Mouse (Mus musculus) forebrain, embryonic 15.5 days (tissue): ENCODE measurements around the gene Megf6. TPM values are rescaled to one million over a fixed set of nuclear protein-coding genes. Genes with fewer than 3 reads are reported as not detected.
A peak's percentile ranks its signal among the peaks of the same experiment; 100 is the strongest.

ENCODE experiments used
- ATAC-seq: fragments of 200-750 bp; cut with Nextera tagmentation; replicated peaks from 2 replicates; pipeline ENCODE4 v1.8.0; 2017; ENCODE audit warnings: mild to moderate bottlenecking, moderate TSS enrichment, moderate library complexity
- H3K27ac ChIP-seq: fragments of 300-500 bp; sonication (generic); replicated peaks from 2 replicates; pipeline ENCODE4 v1.5.1; 2015; ENCODE audit warnings: mild to moderate bottlenecking, inconsistent platforms
- H3K27me3 ChIP-seq: fragments of 300-500 bp; sonication (generic); 2 replicates; pipeline ENCODE4 v1.6.1; 2015; ENCODE audit warnings: inconsistent platforms
- H3K36me3 ChIP-seq: fragments of 300-500 bp; sonication (generic); 2 replicates; pipeline ENCODE4 v1.6.1; 2015; ENCODE audit warnings: mild to moderate bottlenecking, inconsistent platforms
- H3K4me1 ChIP-seq: fragments of 300-500 bp; sonication (generic); 2 replicates; pipeline ENCODE4 v1.6.1; 2015; ENCODE audit warnings: inconsistent platforms
- H3K4me2 ChIP-seq: fragments of 300-500 bp; sonication (generic); replicated peaks from 2 replicates; pipeline ENCODE4 v1.6.1; 2015; ENCODE audit warnings: mild to moderate bottlenecking, inconsistent platforms
- H3K4me3 ChIP-seq: fragments of 300-500 bp; sonication (generic); 2 replicates; pipeline ENCODE4 v1.5.1; 2015; ENCODE audit warnings: mild to moderate bottlenecking, inconsistent platforms
- H3K9ac ChIP-seq: fragments of 300-500 bp; sonication (generic); replicated peaks from 2 replicates; pipeline ENCODE4 v1.6.1; 2015; ENCODE audit warnings: mild to moderate bottlenecking, inconsistent platforms
- H3K9me3 ChIP-seq: fragments of 300-500 bp; sonication (generic); 2 replicates; pipeline ENCODE4 v1.6.1; 2016; ENCODE audit warnings: inconsistent platforms
- WGBS: fragments of 180-500 bp; shearing (Covaris S2); methylation state at CpG from one replicate; pipeline ENCODE4 v1.1.7; 2015; ENCODE audit warnings: mixed read lengths; 5-methylcytosine and 5-hydroxymethylcytosine counted together
- polyA plus RNA-seq: library from polyadenylated mRNA; unstranded; fragments of >200 nt; fragmentation: Nextera tagmentation; extraction: Ambion mirVana; gene quantifications from 2 replicates; pipeline ENCODE4 v1.2.1, GENCODE M21; 2015

Gene Megf6
- polyA plus RNA-seq, 1 experiment from 2014 or later: 6.4 TPM

DNA sequence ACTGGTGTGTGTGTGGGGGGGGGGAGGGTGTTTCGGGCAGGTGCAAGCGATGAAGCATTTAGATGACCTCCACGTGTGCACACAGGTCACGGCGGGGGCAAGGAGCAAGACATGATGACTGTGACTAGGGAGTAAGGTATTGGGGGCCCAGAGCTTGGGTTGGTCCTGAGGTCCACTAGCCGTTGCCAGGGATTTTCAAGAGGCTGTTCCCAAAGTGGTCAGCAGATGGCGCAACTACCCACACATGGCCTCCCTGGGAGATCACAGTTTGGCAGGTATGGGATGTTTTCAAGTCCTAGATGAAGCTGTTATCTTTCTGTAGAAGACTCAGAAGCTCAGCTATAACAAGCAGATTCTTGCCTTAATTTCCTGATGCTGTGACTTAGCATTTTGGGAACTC lies 7.2 kb upstream of the Megf6 start:
- WGBS: 14% methylated on average over 7 of the region's 7 CpGs
- ATAC-seq: no peak
- Histone ChIP-seq H3K4me3 (no peak overlapping the region), H3K9ac (no peak overlapping the region), H3K27ac (no peak overlapping the region), H3K4me1 (peaks cover 19% of the 10 kb centered on the region), H3K36me3 (peaks cover 5% of the 10 kb centered on the region), H3K9me3 (no peaks in the 10 kb centered on the region), H3K27me3 (no peaks in the 10 kb centered on the region), H3K4me2 (no peak overlapping the region)

DNA sequence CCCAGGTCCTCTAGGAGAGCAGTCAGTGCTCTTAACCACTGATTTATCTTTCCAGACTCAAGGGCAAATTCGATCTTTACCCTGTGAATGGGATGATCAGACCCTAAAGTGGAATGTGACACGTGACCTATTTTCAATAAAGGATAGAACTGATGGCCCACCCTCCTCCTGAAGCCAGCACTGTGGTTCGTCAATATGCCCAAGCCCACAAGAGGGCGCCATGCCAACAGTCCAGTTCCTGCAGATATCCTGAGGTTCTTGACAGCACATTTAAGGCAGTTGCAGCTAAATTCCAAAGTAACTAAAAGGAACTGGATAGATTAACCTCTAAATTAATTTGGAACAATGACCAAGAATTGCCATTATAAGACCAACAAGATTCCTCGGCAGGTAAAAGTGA lies 3.5 kb upstream of the Megf6 start:
- no peak overlapping the region for H3K4me2 ChIP-seq
- WGBS: 26% methylated on average over 5 of the region's 5 CpGs
- no peak for ATAC-seq
- peaks cover 20% of the 10 kb centered on the region for H3K4me1 ChIP-seq
- H3K9ac ChIP-seq: no peak overlapping the region
- H3K36me3 ChIP-seq: no peaks in the 10 kb centered on the region
- H3K4me3 ChIP-seq: no peak overlapping the region
- H3K9me3 ChIP-seq: no peaks in the 10 kb centered on the region
- H3K27ac ChIP-seq: no peak overlapping the region
- H3K27me3 ChIP-seq: peaks cover 19% of the 10 kb centered on the region; the same call in 1 of the 2 replicates

DNA sequence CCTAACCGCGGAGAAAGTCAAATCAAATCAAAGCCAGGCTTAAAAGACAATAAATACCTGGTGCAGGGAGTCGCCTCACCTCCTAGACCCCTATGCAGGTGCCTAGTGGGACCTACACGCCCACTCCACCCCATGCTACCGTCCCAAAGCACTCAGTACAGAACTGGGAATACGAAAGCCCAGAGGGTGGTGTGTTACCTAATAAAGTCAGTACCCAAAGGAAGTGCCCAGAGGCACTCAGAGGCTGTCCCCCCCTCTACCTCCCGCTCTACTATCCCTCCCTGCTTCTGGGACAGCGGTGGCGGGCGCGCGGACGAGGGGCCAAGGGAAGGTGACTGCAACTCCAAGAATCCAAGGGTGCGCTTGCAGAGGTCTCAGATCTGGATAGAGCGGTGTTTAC lies 509 bp upstream of the Megf6 start:
- Histone ChIP-seq H3K27me3 (peaks cover 21% of the 10 kb centered on the region; the same call in 1 of the 2 replicates), H3K9me3 (no peaks in the 10 kb centered on the region), H3K4me2 (peak overlapping the region; percentile 97), H3K4me3 (peak overlapping the region; percentile 56), H3K9ac (no peak overlapping the region), H3K4me1 (peaks cover 20% of the 10 kb centered on the region), H3K27ac (no peak overlapping the region), H3K36me3 (no peaks in the 10 kb centered on the region)
- ATAC-seq: peak; percentile 36
- WGBS: under 1% methylated on average over 15 of the region's 15 CpGs

DNA sequence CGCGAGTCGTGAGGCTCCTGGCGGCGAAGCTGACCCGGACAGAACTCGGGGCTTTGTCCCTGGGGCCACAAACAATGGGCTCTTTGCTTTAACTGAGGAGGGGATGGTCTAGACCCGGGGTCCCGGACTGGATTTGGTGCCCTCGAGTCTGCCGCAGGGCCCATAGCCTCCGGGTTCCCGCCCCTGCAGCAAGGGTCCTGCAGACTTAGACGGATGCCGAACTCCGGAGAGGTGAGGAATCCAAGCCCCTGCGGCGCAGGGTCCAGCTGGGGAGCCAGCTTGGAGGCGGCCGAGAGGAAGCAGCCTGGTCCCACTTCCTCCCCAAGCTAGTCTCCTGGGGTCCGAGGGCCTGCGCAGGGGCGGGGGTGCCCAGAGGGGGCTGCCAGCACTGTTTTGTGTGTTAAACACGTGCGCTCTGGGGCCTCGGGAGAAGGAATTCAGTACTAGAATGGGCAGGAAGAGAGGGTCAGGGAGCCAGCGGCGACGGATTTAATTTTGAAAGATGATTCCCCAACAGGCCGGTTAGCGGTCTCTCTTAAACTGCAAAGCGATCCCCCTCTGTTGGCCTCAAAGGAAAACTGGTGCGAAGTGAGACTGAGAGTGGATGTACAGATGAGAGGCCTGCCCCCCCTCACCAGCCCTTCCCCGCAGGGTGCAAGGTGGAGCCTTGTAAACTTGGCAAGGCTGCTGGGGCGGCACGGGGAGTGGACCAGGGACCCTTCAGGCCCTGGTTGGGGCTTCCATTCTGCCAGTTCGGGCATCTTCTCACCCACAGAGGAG lies 811 bp downstream of the Megf6 start:
- 2% methylated on average over 37 of the region's 37 CpGs for WGBS
- peak overlapping the region; percentile 97 for H3K4me2 ChIP-seq
- peak overlapping the region; percentile 56 for H3K4me3 ChIP-seq
- H3K9ac ChIP-seq: peak overlapping the region; percentile 50
- peak; percentile 30 for ATAC-seq
- H3K36me3 ChIP-seq: no peaks in the 10 kb centered on the region
- H3K27ac ChIP-seq: no peak overlapping the region
- H3K4me1 ChIP-seq: peaks cover 20% of the 10 kb centered on the region
- H3K9me3 ChIP-seq: no peaks in the 10 kb centered on the region
- H3K27me3 ChIP-seq: peaks cover 21% of the 10 kb centered on the region; the same call in 1 of the 2 replicates

DNA sequence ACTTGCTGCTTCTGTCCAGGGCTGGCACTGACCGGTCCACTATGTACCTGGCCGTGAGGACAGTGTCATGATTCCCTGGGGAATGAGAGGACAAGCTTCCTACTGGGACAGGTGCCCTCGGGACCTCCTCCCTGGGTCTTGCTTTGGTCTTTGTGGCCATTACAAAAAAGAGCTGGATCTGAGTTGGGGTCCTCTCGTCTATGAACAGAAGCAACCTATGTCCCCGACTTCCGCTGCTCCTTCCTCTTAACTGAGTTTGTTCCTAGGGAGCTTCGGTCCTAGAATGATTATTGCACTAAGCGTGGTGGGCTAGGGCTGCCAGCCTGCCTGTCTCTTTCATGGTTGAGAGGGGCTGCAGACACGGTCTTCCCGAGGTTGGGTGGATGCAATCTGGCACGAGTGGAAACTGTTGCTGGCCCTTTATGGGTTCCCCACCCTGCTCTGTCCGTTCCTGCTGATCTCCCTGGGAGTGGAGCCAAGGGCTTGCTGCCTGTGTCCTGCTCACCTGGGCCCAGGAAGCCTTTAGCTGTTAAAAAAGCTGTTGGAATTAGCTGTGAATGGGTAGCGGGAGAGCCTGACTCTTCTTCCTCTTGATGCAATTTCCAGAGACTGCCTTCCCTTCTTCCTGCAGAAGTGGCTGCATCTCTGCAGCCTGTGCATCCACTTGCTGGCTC lies 1.5 kb downstream of the Megf6 start:
- 40% methylated on average over 13 of the region's 13 CpGs for WGBS
- peaks cover 20% of the 10 kb centered on the region for H3K4me1 ChIP-seq
- no peaks in the 10 kb centered on the region for H3K36me3 ChIP-seq
- no peaks in the 10 kb centered on the region for H3K9me3 ChIP-seq
- peak overlapping the region; percentile 97 for H3K4me2 ChIP-seq
- H3K27me3 ChIP-seq: peaks cover 21% of the 10 kb centered on the region; the same call in 1 of the 2 replicates
- peak overlapping the region; percentile 50; the same call in 1 of the 2 replicates for H3K9ac ChIP-seq
- no peak overlapping the region for H3K27ac ChIP-seq
- no peak for ATAC-seq
- peak overlapping the region; percentile 56 for H3K4me3 ChIP-seq

DNA sequence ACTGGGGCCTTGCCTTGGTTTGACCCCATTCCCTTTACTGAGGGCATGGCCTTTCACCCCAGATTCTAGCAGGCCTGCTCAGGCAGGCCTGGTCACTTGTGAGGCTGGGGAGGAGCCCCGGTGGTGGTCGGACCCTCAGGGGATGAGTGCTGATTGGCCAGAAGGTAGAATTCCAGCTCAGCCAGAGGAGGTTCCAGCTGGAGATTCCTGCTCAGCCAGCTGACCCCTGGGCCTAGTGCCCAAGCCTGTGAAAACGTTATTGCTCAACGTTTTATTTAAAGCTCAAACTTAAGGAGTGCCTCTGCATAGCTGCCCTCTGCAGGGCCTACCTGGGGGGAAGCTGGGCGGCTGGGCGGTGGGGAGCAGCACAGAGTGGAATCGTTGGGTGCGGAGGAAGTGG lies 6.7 kb downstream of the Megf6 start:
- 0 out of 2 replicates have a peak, but pooled peaks cover under 1% of the 10 kb centered on the region for H3K27me3 ChIP-seq
- no peak overlapping the region for H3K9ac ChIP-seq
- H3K36me3 ChIP-seq: no peaks in the 10 kb centered on the region
- H3K4me3 ChIP-seq: no peak overlapping the region
- H3K27ac ChIP-seq: no peak overlapping the region
- ATAC-seq: no peak
- H3K9me3 ChIP-seq: no peaks in the 10 kb centered on the region
- H3K4me1 ChIP-seq: no peaks in the 10 kb centered on the region
- no peak overlapping the region for H3K4me2 ChIP-seq
- WGBS: 79% methylated on average over 8 of the region's 8 CpGs

DNA sequence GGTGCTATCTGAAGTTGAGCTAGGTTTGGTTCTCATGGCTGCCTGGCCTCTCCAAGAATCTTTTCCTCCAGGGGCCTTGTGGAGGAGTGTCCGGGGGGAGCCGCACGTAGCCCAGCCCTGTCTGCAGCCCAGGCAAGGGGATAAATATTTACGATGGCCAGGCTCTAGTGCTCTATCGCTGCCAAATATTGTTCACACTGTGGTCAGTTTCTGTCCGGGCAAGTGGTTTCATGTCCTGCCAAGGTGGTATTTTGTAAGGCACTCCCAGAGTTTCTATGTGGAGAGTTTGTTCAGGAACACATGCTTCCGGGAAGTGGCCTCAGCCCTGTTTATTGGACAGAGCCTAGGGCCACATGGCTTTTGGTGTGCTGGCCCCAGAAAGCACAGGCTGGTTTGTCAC lies 10.5 kb downstream of the Megf6 start:
- Histone ChIP-seq H3K4me2 (no peak overlapping the region), H3K36me3 (no peaks in the 10 kb centered on the region), H3K9me3 (no peaks in the 10 kb centered on the region), H3K27ac (no peak overlapping the region), H3K4me1 (no peaks in the 10 kb centered on the region), H3K4me3 (no peak overlapping the region), H3K9ac (no peak overlapping the region), H3K27me3 (no peaks in the 10 kb centered on the region)
- 89% methylated on average over 7 of the region's 7 CpGs for WGBS
- no peak for ATAC-seq

DNA sequence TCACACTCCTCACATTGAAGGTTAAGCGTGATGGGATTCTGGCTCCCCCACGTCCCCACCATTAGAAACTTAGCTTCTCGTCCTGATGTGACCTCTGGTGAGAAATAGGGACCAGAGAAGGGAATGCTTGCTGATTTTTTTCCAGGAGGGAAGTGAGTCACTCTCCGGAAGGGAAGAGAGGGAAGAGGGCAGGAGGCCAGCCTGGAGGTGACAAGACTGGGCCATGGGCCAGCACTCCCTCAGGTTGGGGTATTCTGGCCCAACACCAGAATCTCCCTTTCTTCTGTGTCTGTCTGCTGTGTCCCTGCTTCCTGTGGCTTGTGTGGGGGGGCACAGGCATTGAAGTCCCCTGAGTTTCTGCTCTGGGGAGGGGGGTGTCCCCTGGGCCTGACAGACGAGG lies 13.0 kb downstream of the Megf6 start:
- Histone ChIP-seq H3K36me3 (no peaks in the 10 kb centered on the region), H3K27ac (no peak overlapping the region), H3K4me2 (no peak overlapping the region), H3K27me3 (no peaks in the 10 kb centered on the region), H3K4me1 (no peaks in the 10 kb centered on the region), H3K9ac (no peak overlapping the region), H3K4me3 (no peak overlapping the region), H3K9me3 (no peaks in the 10 kb centered on the region)
- ATAC-seq: no peak
- 66% methylated on average over 5 of the region's 5 CpGs for whole genome bisulfite sequencing

DNA sequence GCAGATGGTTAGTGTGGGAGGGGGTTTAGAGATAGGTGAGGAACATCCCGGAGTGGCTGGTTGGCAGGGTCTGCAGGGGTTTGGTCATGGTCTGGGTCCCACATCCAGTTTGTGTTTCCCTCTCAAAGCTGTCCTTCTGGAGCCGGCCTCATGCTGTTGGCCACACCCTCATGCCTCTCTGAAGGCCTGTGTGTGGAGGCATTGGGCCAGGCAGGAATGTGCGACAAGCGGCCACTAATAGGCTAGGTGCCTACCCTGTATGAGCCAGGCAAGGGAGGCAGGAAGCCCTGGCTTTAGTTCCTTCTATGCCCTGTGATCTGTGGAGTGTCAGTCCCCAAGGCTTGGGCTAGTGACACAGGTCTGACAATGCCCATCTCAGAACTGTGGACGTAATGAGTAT lies 14.5 kb downstream of the Megf6 start:
- Histone ChIP-seq H3K9me3 (no peaks in the 10 kb centered on the region), H3K27me3 (no peaks in the 10 kb centered on the region), H3K27ac (no peak overlapping the region), H3K4me2 (no peak overlapping the region), H3K9ac (no peak overlapping the region), H3K4me1 (no peaks in the 10 kb centered on the region), H3K4me3 (no peak overlapping the region), H3K36me3 (no peaks in the 10 kb centered on the region)
- ATAC-seq: no peak
- WGBS: 72% methylated on average over 5 of the region's 5 CpGs

DNA sequence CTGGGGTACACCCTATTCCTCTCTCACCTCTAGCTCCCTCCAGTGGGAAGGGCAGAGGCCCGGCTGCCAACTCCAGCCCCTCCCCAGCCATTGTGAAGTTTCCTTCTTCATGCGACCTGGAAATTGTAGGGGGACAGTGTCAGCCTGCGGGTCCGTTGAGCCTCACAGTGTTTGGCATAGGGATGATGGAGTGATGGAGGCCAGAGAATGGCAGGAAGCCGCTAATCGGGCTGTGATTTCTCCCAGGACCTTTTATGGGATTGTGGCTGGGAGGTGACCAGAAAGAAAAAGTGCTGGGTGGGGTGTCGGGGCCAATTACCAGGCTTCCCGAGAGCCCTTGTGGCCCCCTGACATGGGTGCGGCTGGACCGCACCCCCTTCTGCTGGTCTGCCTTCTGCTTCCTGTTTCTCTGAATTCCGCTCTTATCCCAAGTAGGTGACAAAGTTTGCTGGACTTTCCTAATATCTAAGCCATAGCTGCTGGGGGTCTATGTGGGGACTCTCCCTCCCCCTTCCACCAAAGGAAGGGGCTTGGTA lies 15.5 kb downstream of the Megf6 start:
- H3K9ac ChIP-seq: no peak overlapping the region
- no peaks in the 10 kb centered on the region for H3K4me1 ChIP-seq
- H3K4me3 ChIP-seq: no peak overlapping the region
- no peaks in the 10 kb centered on the region for H3K27me3 ChIP-seq
- no peaks in the 10 kb centered on the region for H3K9me3 ChIP-seq
- no peak for ATAC-seq
- 87% methylated on average over 11 of the region's 11 CpGs for WGBS
- H3K36me3 ChIP-seq: no peaks in the 10 kb centered on the region
- H3K4me2 ChIP-seq: no peak overlapping the region
- no peak overlapping the region for H3K27ac ChIP-seq

DNA sequence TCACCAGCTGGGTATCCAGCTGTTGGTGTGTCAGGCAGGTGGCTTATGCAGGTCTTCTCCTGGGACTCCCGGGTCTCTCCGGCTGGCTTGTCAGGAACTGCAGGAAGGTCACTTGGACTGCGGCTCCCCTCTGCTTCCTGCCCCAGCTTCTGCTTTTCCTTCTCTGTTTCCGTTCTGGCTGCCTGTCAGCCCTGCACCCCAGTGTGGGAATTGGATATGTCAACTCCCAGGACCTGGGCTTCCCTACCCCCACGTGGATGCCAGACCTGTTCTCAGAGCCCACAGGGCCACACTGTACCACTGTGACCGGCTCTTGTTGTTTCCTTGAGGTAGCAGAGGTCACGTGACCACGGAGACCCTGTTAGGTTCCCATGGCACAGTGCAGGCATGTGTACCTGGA lies 18.4 kb downstream of the Megf6 start:
- Histone ChIP-seq H3K9ac (no peak overlapping the region), H3K27ac (no peak overlapping the region), H3K27me3 (no peaks in the 10 kb centered on the region), H3K36me3 (no peaks in the 10 kb centered on the region), H3K4me3 (no peak overlapping the region), H3K4me1 (no peaks in the 10 kb centered on the region), H3K4me2 (no peak overlapping the region), H3K9me3 (no peaks in the 10 kb centered on the region)
- 83% methylated on average over 8 of the region's 8 CpGs for WGBS
- ATAC-seq: no peak

DNA sequence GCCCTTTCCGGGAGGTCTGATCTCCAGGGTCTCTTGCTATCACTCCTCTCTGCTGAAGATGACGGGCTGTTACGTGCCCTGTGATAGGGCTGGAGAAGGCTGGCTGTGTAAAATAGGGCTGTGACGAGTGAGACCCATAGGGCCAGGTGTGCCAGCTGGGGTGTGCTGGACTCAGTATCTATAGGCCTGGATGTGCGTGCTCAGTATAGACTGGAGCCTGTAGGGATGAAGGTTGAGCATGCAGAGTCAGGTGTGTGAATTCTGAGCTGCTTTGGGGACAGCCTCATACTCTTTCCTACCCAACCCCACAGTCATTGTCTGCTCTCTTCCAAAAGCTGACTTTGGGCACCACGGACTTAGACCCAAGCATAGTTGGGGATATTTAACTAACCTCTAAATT lies 27.4 kb downstream of the Megf6 start:
- ATAC-seq: no peak
- Histone ChIP-seq H3K4me3 (no peak overlapping the region), H3K36me3 (no peaks in the 10 kb centered on the region), H3K9ac (no peak overlapping the region), H3K27me3 (no peaks in the 10 kb centered on the region), H3K27ac (no peak overlapping the region), H3K4me1 (peaks cover 5% of the 10 kb centered on the region; the same call in 1 of the 2 replicates), H3K4me2 (no peak overlapping the region), H3K9me3 (no peaks in the 10 kb centered on the region)
- WGBS: 51% methylated on average over 6 of the region's 6 CpGs
